Mouse (Mus musculus) spleen, postnatal 10 days (tissue): Measurements from ENCODE around the gene Fosl1.
A peak's percentile ranks its signal among the peaks of the same experiment; 100 is the strongest.

ENCODE experiments used
- DNase-seq, 2 experiments: peaks; one replicate each; pipeline ENCODE4 v3.0.0; 2021 to 2022; ENCODE audit warnings: low spot score in 2 of 2

Gene Fosl1

DNA sequence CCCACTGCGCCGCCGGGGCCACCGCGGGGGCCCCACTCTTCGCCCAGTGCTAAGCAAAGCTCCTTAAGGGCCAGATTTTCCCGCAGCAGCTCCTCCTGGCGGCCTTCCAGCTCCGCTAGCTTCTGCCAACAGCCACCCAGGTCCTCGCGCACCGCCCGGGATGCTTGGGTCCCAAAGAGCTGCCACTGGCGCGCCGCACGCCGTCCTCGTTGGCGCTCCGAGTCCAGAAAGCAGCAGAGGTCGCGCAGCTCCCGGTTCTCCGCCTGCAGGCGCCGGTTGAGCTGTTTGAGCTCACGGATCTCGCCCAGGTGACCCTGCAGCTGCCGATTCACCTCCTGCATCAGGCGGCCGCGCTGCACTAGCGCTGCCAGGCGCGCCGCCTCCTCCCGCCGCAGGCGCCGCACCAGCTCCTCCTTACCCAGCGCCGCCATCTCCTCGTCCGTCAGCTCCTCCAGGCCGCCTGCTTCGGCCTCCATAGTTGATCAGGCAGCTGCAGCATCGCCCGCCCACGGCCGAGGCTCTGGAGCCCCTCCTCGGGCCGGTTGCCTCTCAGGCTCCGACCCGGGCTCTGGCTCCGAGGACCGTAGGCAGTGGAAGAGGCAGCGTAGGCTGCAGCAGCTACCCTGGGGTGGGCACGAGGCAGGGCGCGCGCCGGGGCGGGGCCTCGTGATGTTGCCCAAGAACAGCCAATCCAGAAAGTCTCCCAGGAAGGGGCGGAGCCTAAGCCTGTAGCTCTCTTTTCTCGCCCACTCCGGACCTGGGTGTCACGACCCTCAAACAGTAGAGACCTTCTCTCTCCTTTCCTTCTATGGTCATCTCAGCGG lies 9.8 kb downstream of the Fosl1 start:
- peak; percentile 91 to 94 for DNase-seq

DNA sequence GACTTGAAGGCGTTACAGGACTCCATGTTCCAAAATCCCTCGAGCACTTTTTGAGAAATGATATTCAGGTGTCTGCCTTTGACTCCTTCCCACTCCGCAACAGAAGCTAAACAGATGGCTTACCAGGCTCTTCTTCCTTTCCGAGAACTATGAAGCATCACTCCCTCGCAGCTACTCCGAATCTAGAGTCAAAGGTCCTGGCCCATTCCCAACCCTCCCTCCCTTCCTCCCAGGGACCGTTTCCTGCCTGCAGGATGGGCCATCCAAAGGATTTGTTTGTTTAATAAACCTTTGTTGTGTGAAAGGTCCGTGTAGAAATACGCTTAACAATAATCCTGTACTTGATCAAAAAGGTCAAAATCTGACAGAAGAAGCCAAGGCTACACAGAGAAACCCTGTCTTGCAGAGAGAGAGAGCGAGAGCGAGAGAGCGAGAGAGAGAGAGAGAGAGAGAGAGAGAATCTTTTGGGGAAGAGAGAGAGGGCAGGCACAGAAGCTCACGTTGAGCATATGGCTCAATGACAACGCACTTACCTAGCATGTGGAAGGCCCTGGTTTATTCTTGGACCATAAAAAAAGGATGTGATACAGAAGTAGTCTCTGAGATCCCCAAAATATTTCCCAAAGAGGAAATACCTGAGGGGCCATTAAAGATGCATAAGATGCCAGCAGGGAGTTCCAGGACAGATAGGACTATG lies 10.5 kb downstream of the Fosl1 start, which contains the start of gene Ccdc85b:
Ccdc85b (minus strand) TSS at position 149 of the 697 bp plus-strand sequence.
- DNase-seq: no peak

- no peak for DNase-seq
These were observed 11.7 kb downstream of the Fosl1 start for GRCm38 (mm10) chr19:5459019-5459418.

GRCm38 (mm10) chr19:5459896-5460295 lies 12.5 kb downstream of the Fosl1 start:
- no peak for DNase-seq

DNA sequence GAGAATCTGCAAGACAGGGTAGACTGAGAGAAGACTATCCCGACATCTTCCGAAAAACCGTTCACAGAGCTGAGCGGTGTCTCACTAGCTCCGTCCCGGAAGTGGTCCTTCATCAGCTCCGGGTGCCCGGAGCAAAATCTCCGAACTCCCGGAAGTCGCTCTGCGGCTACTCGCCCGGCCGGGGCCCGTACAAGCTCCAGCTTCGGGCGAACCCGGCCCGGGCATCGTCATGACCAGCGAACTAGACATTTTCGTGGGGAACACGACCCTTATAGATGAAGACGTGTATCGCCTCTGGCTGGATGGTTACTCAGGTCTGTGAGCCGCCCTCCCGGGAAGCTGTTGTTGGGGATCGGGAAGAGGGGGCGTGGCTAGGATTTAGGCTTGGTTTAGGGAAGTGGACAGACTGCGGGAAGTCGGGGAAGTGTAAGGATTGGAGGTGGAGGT lies 13.1 kb downstream of the Fosl1 start, which contains the start of gene Fibp:
Fibp (plus strand) TSS at position 151 of the 447 bp plus-strand sequence.
- DNase-seq: peak; percentile 78 to 91

GRCm38 (mm10) chr19:5461411-5461810 lies 14.1 kb downstream of the Fosl1 start:
- DNase-seq: no peak

- no peak for DNase-seq
These were observed 15.9 kb downstream of the Fosl1 start for GRCm38 (mm10) chr19:5463212-5463611.

DNA sequence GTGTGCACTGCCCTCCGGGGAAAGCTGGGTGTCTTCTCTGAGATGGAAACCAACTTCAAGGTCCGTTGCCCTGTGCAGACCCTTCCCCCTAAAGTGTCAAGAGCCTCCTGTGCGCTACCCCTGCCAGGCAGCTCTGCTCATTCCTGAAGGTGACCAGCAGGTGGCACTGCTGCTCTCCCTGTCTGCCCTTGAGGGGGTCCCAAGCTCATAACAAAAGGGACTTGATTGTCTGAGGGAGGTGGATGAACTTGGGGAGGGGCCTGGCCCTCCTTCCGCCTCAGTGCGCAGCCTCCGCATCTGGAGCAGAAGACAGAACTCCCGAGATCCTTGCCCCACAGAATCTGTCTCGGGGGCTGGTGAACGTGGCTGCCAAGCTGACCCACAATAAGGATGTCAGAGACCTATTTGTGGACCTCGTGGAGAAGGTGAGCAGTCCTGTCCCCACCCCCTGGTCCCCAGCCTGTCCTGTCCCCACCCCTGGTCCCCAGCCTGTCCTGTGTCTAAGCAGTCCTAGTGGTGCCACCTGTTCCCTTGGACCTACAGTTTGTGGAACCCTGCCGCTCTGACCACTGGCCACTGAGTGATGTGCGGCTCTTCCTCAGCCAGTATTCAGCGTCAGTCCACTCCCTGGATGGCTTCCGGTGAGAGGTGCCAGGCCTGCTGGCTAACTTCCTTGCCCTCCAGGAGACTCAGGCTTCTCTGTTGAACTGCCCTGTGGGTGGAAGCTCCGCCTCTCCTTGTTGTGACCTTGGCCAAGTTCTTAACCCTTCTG lies 16.6 kb downstream of the Fosl1 start:
- DNase-seq: peak; percentile 42 to 71

- DNase-seq: no peak
These were observed 17.7 kb downstream of the Fosl1 start for GRCm38 (mm10) chr19:5465037-5465436.

DNA sequence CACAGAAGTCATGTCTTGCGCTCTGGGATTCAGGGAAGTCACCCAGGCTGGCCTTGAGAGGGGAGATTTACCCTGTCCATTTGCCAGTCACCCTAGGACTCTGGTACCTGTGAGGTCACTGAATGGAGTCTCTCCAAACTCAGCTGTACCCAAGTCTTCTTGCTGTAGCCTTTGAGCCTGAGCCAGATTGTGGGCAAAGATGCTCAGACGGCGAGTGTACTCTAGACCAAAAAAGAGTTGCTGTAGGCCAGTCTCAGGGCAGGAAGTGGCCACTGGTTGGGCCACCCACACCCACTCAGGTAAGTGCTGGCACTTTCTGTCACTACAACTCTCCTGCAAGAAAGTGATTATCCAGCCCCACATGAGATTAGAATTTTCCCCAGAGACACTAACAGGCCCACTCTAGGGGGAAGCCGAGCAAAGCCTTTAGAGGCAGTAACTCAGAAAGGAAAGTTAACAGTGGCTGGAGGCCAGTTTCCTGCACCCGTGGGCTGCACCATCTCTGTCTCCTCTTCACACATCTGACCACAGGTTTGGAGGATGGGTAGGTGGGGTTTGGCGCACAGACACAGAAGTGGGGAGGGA lies 19.7 kb downstream of the Fosl1 start:
- no peak for DNase-seq

- DNase-seq: no peak
These were observed 21.0 kb downstream of the Fosl1 start, which contains the start of gene Ctsw for GRCm38 (mm10) chr19:5468374-5468773. TSS of gene Ctsw (minus strand) at chr19:5468507.

- DNase-seq: no peak
These were observed 24.5 kb downstream of the Fosl1 start for GRCm38 (mm10) chr19:5471846-5472245.

- no peak for DNase-seq
These were observed 25.5 kb downstream of the Fosl1 start for GRCm38 (mm10) chr19:5472857-5473256.

DNA sequence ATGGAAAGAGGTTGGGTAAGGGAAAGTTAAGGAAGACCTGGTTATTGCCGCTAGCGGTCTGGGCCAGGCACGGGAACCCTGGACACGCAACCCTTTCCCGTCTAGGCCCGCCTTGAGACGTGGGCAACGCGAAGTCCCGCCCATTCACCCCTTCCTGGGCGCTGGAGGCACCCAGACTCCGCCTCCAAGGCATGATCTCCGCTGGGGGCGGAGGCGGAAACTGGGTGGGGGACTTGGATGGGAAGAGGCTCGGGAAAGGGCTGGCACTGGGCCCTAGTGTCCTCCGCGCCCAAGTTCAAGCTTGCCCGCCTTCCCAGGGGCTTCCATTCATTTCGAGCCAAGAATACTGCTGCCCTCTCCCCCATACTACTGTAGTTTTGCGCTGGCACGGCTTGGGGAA lies 26.4 kb downstream of the Fosl1 start, which contains the start of gene Efemp2:
Efemp2 (plus strand) TSS at position 235 of the 400 bp plus-strand sequence.
- peak in 1 of 2 experiments; percentile 47 for DNase-seq

- DNase-seq: no peak
These were observed 27.1 kb downstream of the Fosl1 start for GRCm38 (mm10) chr19:5474281-5475068.

DNA sequence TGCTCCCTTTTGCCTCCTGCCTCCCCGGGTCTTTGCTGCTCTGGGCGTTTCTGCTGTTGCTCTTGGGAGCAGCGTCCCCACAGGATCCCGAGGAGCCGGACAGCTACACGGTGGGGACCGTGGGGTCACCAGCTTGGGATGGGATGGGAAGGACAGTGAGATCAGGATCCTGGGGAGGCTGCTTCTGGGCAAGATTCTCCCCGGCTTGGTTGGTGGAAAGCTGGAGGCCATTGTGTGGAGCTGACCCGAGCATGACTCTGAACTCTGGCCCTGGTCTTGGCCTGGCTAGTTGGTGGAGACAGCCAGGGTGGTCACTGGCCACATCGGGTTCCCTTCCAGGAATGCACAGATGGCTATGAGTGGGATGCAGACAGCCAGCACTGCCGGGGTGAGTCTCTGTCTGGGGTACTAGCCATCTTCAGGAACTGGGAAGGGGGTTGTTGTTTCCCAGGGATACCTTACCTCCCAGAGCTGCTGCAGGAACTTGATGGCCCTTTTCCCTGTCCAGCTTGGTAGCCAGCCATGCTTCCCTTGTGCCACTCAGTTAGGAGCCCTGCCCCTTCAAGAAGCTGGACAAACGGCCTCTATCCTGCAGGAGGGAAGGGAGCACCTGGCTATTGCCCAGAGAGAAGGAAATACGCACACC lies 27.8 kb downstream of the Fosl1 start:
- DNase-seq: no peak

GRCm38 (mm10) chr19:5477004-5477667 lies 29.8 kb downstream of the Fosl1 start:
- DNase-seq: no peak

DNA sequence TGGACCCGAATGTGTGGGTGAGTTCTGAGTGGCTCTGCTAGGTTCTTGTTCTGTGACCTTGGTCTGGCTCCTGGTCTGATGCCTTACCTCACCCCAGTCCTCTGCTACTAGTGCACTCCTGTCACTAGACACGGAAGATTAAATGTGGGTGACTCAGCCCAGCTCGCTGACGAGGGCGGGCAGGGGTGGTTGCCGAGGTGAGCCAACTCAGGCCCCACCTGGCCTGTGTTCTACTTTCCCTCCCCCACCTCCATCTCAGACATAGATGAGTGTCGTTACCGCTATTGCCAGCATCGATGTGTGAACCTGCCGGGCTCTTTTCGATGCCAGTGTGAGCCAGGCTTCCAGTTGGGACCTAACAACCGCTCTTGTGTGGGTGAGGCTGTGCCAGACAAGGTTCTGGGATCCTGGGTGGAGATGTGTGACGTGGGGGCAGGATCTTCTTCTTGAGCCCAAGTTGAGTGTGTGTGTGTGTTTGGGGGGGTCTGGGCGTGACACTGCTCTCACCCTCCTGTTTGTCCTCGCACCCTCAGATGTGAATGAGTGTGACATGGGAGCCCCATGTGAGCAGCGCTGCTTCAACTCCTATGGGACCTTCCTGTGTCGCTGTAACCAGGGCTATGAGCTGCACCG lies 30.4 kb downstream of the Fosl1 start:
- DNase-seq: no peak

GRCm38 (mm10) chr19:5480016-5480415 lies 32.7 kb downstream of the Fosl1 start:
- DNase-seq: no peak
